Mouse (Mus musculus) forebrain, embryonic 16.5 days (tissue): Measurements from ENCODE around the gene Zcchc9. TPM values are rescaled to one million over a fixed set of nuclear protein-coding genes. Genes with fewer than 3 reads are reported as not detected.
A peak's percentile ranks its signal among the peaks of the same experiment; 100 is the strongest.

Source experiments
- ATAC-seq: fragments of 200-750 bp; cut with Nextera tagmentation; 2 replicates; pipeline ENCODE4 v1.8.0; 2017; ENCODE audit warnings: mild to moderate bottlenecking, moderate library complexity
- H3K27ac ChIP-seq: fragments of 300-500 bp; sonication (generic); 2 replicates; pipeline ENCODE4 v1.5.1; 2014; ENCODE audit warnings: low read length, control low read depth
- H3K27me3 ChIP-seq: fragments of 300-500 bp; sonication (generic); replicated peaks from 2 replicates; pipeline ENCODE4 v1.6.1; 2014; ENCODE audit warnings: low read length; ENCODE audit not compliant: control insufficient read depth, insufficient read depth
- H3K36me3 ChIP-seq: fragments of 300-500 bp; sonication (generic); 2 replicates; pipeline ENCODE4 v1.6.1; 2014; ENCODE audit not compliant: control insufficient read depth, insufficient read depth
- H3K4me1 ChIP-seq: fragments of 300-500 bp; sonication (generic); replicated peaks from 2 replicates; pipeline ENCODE4 v1.6.1; 2014; ENCODE audit warnings: low read length; ENCODE audit not compliant: control insufficient read depth, insufficient read depth
- H3K4me2 ChIP-seq: fragments of 300-500 bp; sonication (generic); 2 replicates; pipeline ENCODE4 v1.6.1; 2014; ENCODE audit warnings: mild to moderate bottlenecking, low read length, control low read depth
- H3K4me3 ChIP-seq: fragments of 300-500 bp; sonication (generic); replicated peaks from 2 replicates; pipeline ENCODE4 v1.5.1; 2014; ENCODE audit warnings: mild to moderate bottlenecking, low read length, control low read depth
- H3K9ac ChIP-seq: fragments of 300-500 bp; sonication (generic); replicated peaks from 2 replicates; pipeline ENCODE4 v1.6.1; 2014; ENCODE audit warnings: low read depth, low read length, control low read depth
- H3K9me3 ChIP-seq: fragments of 300-500 bp; sonication (generic); 2 replicates; pipeline ENCODE4 v1.6.1; 2016; ENCODE audit warnings: low read length; ENCODE audit not compliant: control insufficient read depth
- WGBS: fragments of 180-500 bp; shearing (Covaris S2); extraction: QIAGEN DNeasy Blood & Tissue Kit; methylation state at CpG from one replicate; pipeline ENCODE4 v1.1.7; 2014; 5-methylcytosine and 5-hydroxymethylcytosine counted together
- polyA plus RNA-seq: library from polyadenylated mRNA; unstranded; fragments of >200 nt; fragmentation: Nextera tagmentation; extraction: Ambion mirVana; gene quantifications from 2 replicates; pipeline ENCODE4 v1.2.1, GENCODE M21; 2015

The Zcchc9 gene
- polyA plus RNA-seq, 1 experiment from 2014 or later, result 21.9 TPM

GRCm38 (mm10) chr13:91801726-91802125 lies 5.8 kb downstream of the Zcchc9 start:
- ATAC-seq, result no peak
- Histone ChIP-seq H3K27ac (no peak overlapping the region), H3K4me1 (peaks cover 5% of the 10 kb centered on the region; the same call in 1 of the 2 replicates), H3K9ac (no peak overlapping the region), H3K4me2 (no peak overlapping the region), H3K36me3 (peaks cover 27% of the 10 kb centered on the region), H3K9me3 (no peaks in the 10 kb centered on the region), H3K27me3 (no peaks in the 10 kb centered on the region), H3K4me3 (no peak overlapping the region)
- WGBS, result 88% methylated on average over 5 of the region's 5 CpGs

GRCm38 (mm10) chr13:91797442-91797841 lies 10.1 kb downstream of the Zcchc9 start:
- H3K27me3 ChIP-seq, result no peaks in the 10 kb centered on the region
- H3K4me1 ChIP-seq, result no peaks in the 10 kb centered on the region
- no peak for ATAC-seq
- no peak overlapping the region for H3K27ac ChIP-seq
- no peak overlapping the region for H3K4me2 ChIP-seq
- H3K9ac ChIP-seq, result no peak overlapping the region
- no peak overlapping the region for H3K4me3 ChIP-seq
- WGBS, result 88% methylated on average over 10 of the region's 10 CpGs
- peaks cover 29% of the 10 kb centered on the region for H3K36me3 ChIP-seq
- H3K9me3 ChIP-seq, result no peaks in the 10 kb centered on the region

- WGBS, result 94% methylated on average over 6 of the region's 6 CpGs
- no peaks in the 10 kb centered on the region for H3K27me3 ChIP-seq
- H3K27ac ChIP-seq, result no peak overlapping the region
- ATAC-seq, result no peak
- no peaks in the 10 kb centered on the region for H3K4me1 ChIP-seq
- H3K36me3 ChIP-seq, result peaks cover 29% of the 10 kb centered on the region
- no peaks in the 10 kb centered on the region for H3K9me3 ChIP-seq
- no peak overlapping the region for H3K9ac ChIP-seq
- H3K4me2 ChIP-seq, result no peak overlapping the region
- no peak overlapping the region for H3K4me3 ChIP-seq
Observed at GRCm38 (mm10) chr13:91796916-91797315, 10.6 kb downstream of the Zcchc9 start.

GRCm38 (mm10) chr13:91796003-91796402 lies 11.5 kb downstream of the Zcchc9 start:
- Histone ChIP-seq H3K4me3 (no peak overlapping the region), H3K27ac (no peak overlapping the region), H3K4me2 (no peak overlapping the region), H3K9ac (no peak overlapping the region), H3K36me3 (peaks cover 29% of the 10 kb centered on the region), H3K4me1 (no peaks in the 10 kb centered on the region), H3K27me3 (no peaks in the 10 kb centered on the region), H3K9me3 (no peaks in the 10 kb centered on the region)
- WGBS, result 59% methylated on average over 6 of the region's 6 CpGs
- ATAC-seq, result peak; percentile 76

GRCm38 (mm10) chr13:91795593-91795992 lies 11.9 kb downstream of the Zcchc9 start:
- Histone ChIP-seq H3K27ac (no peak overlapping the region), H3K9me3 (no peaks in the 10 kb centered on the region), H3K4me1 (no peaks in the 10 kb centered on the region), H3K4me3 (no peak overlapping the region), H3K9ac (no peak overlapping the region), H3K27me3 (no peaks in the 10 kb centered on the region), H3K36me3 (peaks cover 27% of the 10 kb centered on the region), H3K4me2 (no peak overlapping the region)
- 80% methylated on average over 10 of the region's 10 CpGs for WGBS
- peak; percentile 62 for ATAC-seq

GRCm38 (mm10) chr13:91794926-91795436 lies 12.5 kb downstream of the Zcchc9 start:
- no peaks in the 10 kb centered on the region for H3K9me3 ChIP-seq
- peaks cover 24% of the 10 kb centered on the region for H3K36me3 ChIP-seq
- no peak overlapping the region for H3K27ac ChIP-seq
- H3K4me2 ChIP-seq, result no peak overlapping the region
- no peaks in the 10 kb centered on the region for H3K4me1 ChIP-seq
- no peak for ATAC-seq
- no peaks in the 10 kb centered on the region for H3K27me3 ChIP-seq
- 97% methylated on average over 13 of the region's 13 CpGs for WGBS
- H3K9ac ChIP-seq, result no peak overlapping the region
- no peak overlapping the region for H3K4me3 ChIP-seq

- Histone ChIP-seq H3K9me3 (no peaks in the 10 kb centered on the region), H3K4me3 (no peak overlapping the region), H3K27me3 (no peaks in the 10 kb centered on the region), H3K27ac (no peak overlapping the region), H3K4me1 (no peaks in the 10 kb centered on the region), H3K36me3 (peaks cover 17% of the 10 kb centered on the region), H3K4me2 (no peak overlapping the region), H3K9ac (no peak overlapping the region)
- 89% methylated on average over 1 of the region's 1 CpGs for WGBS
- ATAC-seq, result no peak
Observed at GRCm38 (mm10) chr13:91792035-91792434, 15.5 kb downstream of the Zcchc9 start.

- Histone ChIP-seq H3K27me3 (no peaks in the 10 kb centered on the region), H3K36me3 (no peaks in the 10 kb centered on the region), H3K27ac (no peak overlapping the region), H3K9ac (no peak overlapping the region), H3K4me1 (no peaks in the 10 kb centered on the region), H3K4me2 (no peak overlapping the region), H3K4me3 (no peak overlapping the region), H3K9me3 (no peaks in the 10 kb centered on the region)
- ATAC-seq, result no peak
Observed at GRCm38 (mm10) chr13:91779892-91780291, 27.6 kb downstream of the Zcchc9 start.

- H3K4me2 ChIP-seq, result no peak overlapping the region
- no peaks in the 10 kb centered on the region for H3K4me1 ChIP-seq
- H3K27ac ChIP-seq, result no peak overlapping the region
- H3K9ac ChIP-seq, result no peak overlapping the region
- H3K36me3 ChIP-seq, result no peaks in the 10 kb centered on the region
- ATAC-seq, result no peak
- no peak overlapping the region for H3K4me3 ChIP-seq
- H3K27me3 ChIP-seq, result no peaks in the 10 kb centered on the region
- H3K9me3 ChIP-seq, result no peaks in the 10 kb centered on the region
- WGBS, result 98% methylated on average over 5 of the region's 5 CpGs
Observed at GRCm38 (mm10) chr13:91778092-91778491, 29.4 kb downstream of the Zcchc9 start.
